Mouse (Mus musculus) limb, embryonic 15.5 days (tissue): ENCODE measurements around the gene Timp3. TPM values are rescaled to one million over a fixed set of nuclear protein-coding genes. Genes with fewer than 3 reads are reported as not detected.
"Not testable (repeated sequence)": the region's sequence is repeated elsewhere in the genome, so short reads cannot be mapped to it uniquely, and the experiment has no call there.

Experiments
- ATAC-seq: fragments of 200-750 bp; cut with Nextera tagmentation; 2 replicates; pipeline ENCODE4 v1.8.0; 2017; ENCODE audit warnings: low read depth, moderate TSS enrichment; ENCODE audit not compliant: insufficient number of reproducible peaks, low FRiP score, low TSS enrichment
- H3K27ac ChIP-seq: fragments of 300-500 bp; sonication (generic); 2 replicates; pipeline ENCODE4 v1.5.1; 2015; ENCODE audit warnings: moderate library complexity, mild to moderate bottlenecking, inconsistent platforms
- H3K27me3 ChIP-seq: fragments of 300-500 bp; sonication (generic); 2 replicates; pipeline ENCODE4 v1.6.1; 2015; ENCODE audit warnings: inconsistent platforms
- H3K36me3 ChIP-seq: fragments of 300-500 bp; sonication (generic); 2 replicates; pipeline ENCODE4 v1.6.1; 2015; ENCODE audit warnings: inconsistent platforms
- H3K4me1 ChIP-seq: fragments of 300-500 bp; sonication (generic); 2 replicates; pipeline ENCODE4 v1.6.1; 2015; ENCODE audit warnings: inconsistent platforms
- H3K4me2 ChIP-seq: fragments of 300-500 bp; sonication (generic); 2 replicates; pipeline ENCODE4 v1.6.1; 2015; ENCODE audit warnings: mild to moderate bottlenecking, inconsistent platforms
- H3K4me3 ChIP-seq: fragments of 300-500 bp; sonication (generic); 2 replicates; pipeline ENCODE4 v1.5.1; 2015; ENCODE audit warnings: mild to moderate bottlenecking, inconsistent platforms
- H3K9ac ChIP-seq: fragments of 300-500 bp; sonication (generic); 2 replicates; pipeline ENCODE4 v1.6.1; 2015; ENCODE audit warnings: inconsistent platforms
- H3K9me3 ChIP-seq: fragments of 300-500 bp; sonication (generic); 2 replicates; pipeline ENCODE4 v1.6.1; 2016; ENCODE audit warnings: inconsistent platforms
- WGBS: fragments of 180-500 bp; shearing (Covaris S2); methylation state at CpG from one replicate; pipeline ENCODE4 v1.1.7; 2015; 5-methylcytosine and 5-hydroxymethylcytosine counted together
- polyA plus RNA-seq: library from polyadenylated mRNA; unstranded; fragments of >200 nt; fragmentation: Nextera tagmentation; extraction: Ambion mirVana; gene quantifications from 2 replicates; pipeline ENCODE4 v1.2.1, GENCODE M21; 2015

Timp3 gene
- polyA plus RNA-seq, 1 experiment from 2014 or later = 85.5 TPM

- Histone ChIP-seq H3K36me3 (no peaks in the 10 kb centered on the region), H3K9ac (no peak overlapping the region), H3K4me2 (no peak overlapping the region), H3K9me3 (no peaks in the 10 kb centered on the region), H3K27ac (0 out of 2 replicates have a peak overlapping the region, but pooled peaks have one; percentile 1), H3K4me1 (peaks cover 17% of the 10 kb centered on the region), H3K27me3 (0 out of 2 replicates have a peak, but pooled peaks cover 3% of the 10 kb centered on the region), H3K4me3 (no peak overlapping the region)
- 17% methylated on average over 2 of the region's 2 CpGs for WGBS
- ATAC-seq = 0 out of 2 replicates have a peak, but pooled peaks have one; percentile 41
Measured at GRCm38 (mm10) chr10:86359208-86359607, 59.0 kb downstream of the Timp3 start.

GRCm38 (mm10) chr10:86359699-86360098, 59.5 kb downstream of the Timp3 start:
- H3K4me3 ChIP-seq = no peak overlapping the region
- H3K9me3 ChIP-seq = no peaks in the 10 kb centered on the region
- no peak overlapping the region for H3K9ac ChIP-seq
- ATAC-seq = no peak
- WGBS = 26% methylated on average over 4 of the region's 4 CpGs
- 0 out of 2 replicates have a peak overlapping the region, but pooled peaks have one; percentile 1 for H3K27ac ChIP-seq
- H3K36me3 ChIP-seq = no peaks in the 10 kb centered on the region
- H3K4me1 ChIP-seq = peaks cover 17% of the 10 kb centered on the region
- H3K4me2 ChIP-seq = no peak overlapping the region
- H3K27me3 ChIP-seq = 0 out of 2 replicates have a peak, but pooled peaks cover 3% of the 10 kb centered on the region

GRCm38 (mm10) chr10:86363669-86364309, 63.6 kb downstream of the Timp3 start:
- H3K9ac ChIP-seq = no peak overlapping the region
- 72% methylated on average over 8 of the region's 8 CpGs for WGBS
- no peaks in the 10 kb centered on the region for H3K9me3 ChIP-seq
- no peaks in the 10 kb centered on the region for H3K36me3 ChIP-seq
- 0 out of 2 replicates have a peak, but pooled peaks cover 3% of the 10 kb centered on the region for H3K27me3 ChIP-seq
- no peak overlapping the region for H3K27ac ChIP-seq
- no peak overlapping the region for H3K4me2 ChIP-seq
- H3K4me3 ChIP-seq = no peak overlapping the region
- ATAC-seq = no peak
- H3K4me1 ChIP-seq = peaks cover 32% of the 10 kb centered on the region

GRCm38 (mm10) chr10:86365632-86366092, 65.5 kb downstream of the Timp3 start:
- ATAC-seq = peak; percentile 52; the same call in 1 of the 2 replicates
- WGBS = 28% methylated on average over 5 of the region's 5 CpGs
- no peak overlapping the region for H3K4me3 ChIP-seq
- peaks cover 32% of the 10 kb centered on the region for H3K4me1 ChIP-seq
- H3K27ac ChIP-seq = no peak overlapping the region
- 0 out of 2 replicates have a peak, but pooled peaks cover 3% of the 10 kb centered on the region for H3K27me3 ChIP-seq
- H3K9ac ChIP-seq = no peak overlapping the region
- no peaks in the 10 kb centered on the region for H3K36me3 ChIP-seq
- no peaks in the 10 kb centered on the region for H3K9me3 ChIP-seq
- H3K4me2 ChIP-seq = no peak overlapping the region

- Histone ChIP-seq H3K4me2 (no peak overlapping the region), H3K27ac (no peak overlapping the region), H3K4me1 (peaks cover 32% of the 10 kb centered on the region), H3K9me3 (no peaks in the 10 kb centered on the region), H3K4me3 (no peak overlapping the region), H3K27me3 (0 out of 2 replicates have a peak, but pooled peaks cover 3% of the 10 kb centered on the region), H3K36me3 (no peaks in the 10 kb centered on the region), H3K9ac (no peak overlapping the region)
- no peak for ATAC-seq
- 55% methylated on average over 4 of the region's 4 CpGs for WGBS
Measured at GRCm38 (mm10) chr10:86367346-86367745, 67.2 kb downstream of the Timp3 start.

GRCm38 (mm10) chr10:86368811-86369210, 68.6 kb downstream of the Timp3 start:
- peaks cover 32% of the 10 kb centered on the region for H3K4me1 ChIP-seq
- no peak overlapping the region for H3K4me2 ChIP-seq
- no peak for ATAC-seq
- no peak overlapping the region for H3K9ac ChIP-seq
- WGBS = 58% methylated on average over 12 of the region's 12 CpGs
- H3K27me3 ChIP-seq = no peaks in the 10 kb centered on the region
- no peaks in the 10 kb centered on the region for H3K9me3 ChIP-seq
- H3K27ac ChIP-seq = no peak overlapping the region
- no peak overlapping the region for H3K4me3 ChIP-seq
- H3K36me3 ChIP-seq = no peaks in the 10 kb centered on the region

GRCm38 (mm10) chr10:86369346-86369745, 69.2 kb downstream of the Timp3 start:
- no peak for ATAC-seq
- WGBS = 21% methylated on average over 4 of the region's 4 CpGs
- Histone ChIP-seq H3K4me2 (no peak overlapping the region), H3K9ac (no peak overlapping the region), H3K27ac (peak overlapping the region; percentile 11; the same call in 1 of the 2 replicates), H3K27me3 (no peaks in the 10 kb centered on the region), H3K9me3 (no peaks in the 10 kb centered on the region), H3K4me1 (peaks cover 32% of the 10 kb centered on the region), H3K4me3 (no peak overlapping the region), H3K36me3 (no peaks in the 10 kb centered on the region)

GRCm38 (mm10) chr10:86371561-86371960, 71.4 kb downstream of the Timp3 start:
- Histone ChIP-seq H3K4me2 (no peak overlapping the region), H3K27ac (no peak overlapping the region), H3K9me3 (no peaks in the 10 kb centered on the region), H3K9ac (no peak overlapping the region), H3K4me3 (no peak overlapping the region), H3K27me3 (no peaks in the 10 kb centered on the region), H3K4me1 (peaks cover 31% of the 10 kb centered on the region), H3K36me3 (no peaks in the 10 kb centered on the region)
- no peak for ATAC-seq

- WGBS = 77% methylated on average over 2 of the region's 2 CpGs
- no peak overlapping the region for H3K4me2 ChIP-seq
- no peak overlapping the region for H3K9ac ChIP-seq
- H3K9me3 ChIP-seq = no peaks in the 10 kb centered on the region
- H3K4me1 ChIP-seq = peaks cover 17% of the 10 kb centered on the region
- H3K27me3 ChIP-seq = no peaks in the 10 kb centered on the region
- no peaks in the 10 kb centered on the region for H3K36me3 ChIP-seq
- no peak overlapping the region for H3K4me3 ChIP-seq
- no peak overlapping the region for H3K27ac ChIP-seq
- ATAC-seq = no peak
Measured at GRCm38 (mm10) chr10:86374061-86374460, 73.9 kb downstream of the Timp3 start.

GRCm38 (mm10) chr10:86375903-86376302, 75.7 kb downstream of the Timp3 start:
- H3K4me3 ChIP-seq = no peak overlapping the region
- H3K27me3 ChIP-seq = no peaks in the 10 kb centered on the region
- no peak overlapping the region for H3K9ac ChIP-seq
- ATAC-seq = 0 out of 2 replicates have a peak, but pooled peaks have one; percentile 45
- no peaks in the 10 kb centered on the region for H3K36me3 ChIP-seq
- no peak overlapping the region for H3K27ac ChIP-seq
- H3K4me1 ChIP-seq = peaks cover 6% of the 10 kb centered on the region
- no peaks in the 10 kb centered on the region for H3K9me3 ChIP-seq
- WGBS = 64% methylated on average over 11 of the region's 11 CpGs
- H3K4me2 ChIP-seq = no peak overlapping the region

- H3K4me3 ChIP-seq = no peak overlapping the region
- no peak overlapping the region for H3K27ac ChIP-seq
- H3K9ac ChIP-seq = no peak overlapping the region
- 53% methylated on average over 8 of the region's 8 CpGs for whole genome bisulfite sequencing
- H3K9me3 ChIP-seq = no peaks in the 10 kb centered on the region
- peak; percentile 78 for ATAC-seq
- H3K4me2 ChIP-seq = peak overlapping the region; percentile 22; the same call in 1 of the 2 replicates
- no peaks in the 10 kb centered on the region for H3K27me3 ChIP-seq
- H3K4me1 ChIP-seq = peaks cover 6% of the 10 kb centered on the region
- H3K36me3 ChIP-seq = no peaks in the 10 kb centered on the region
Measured at GRCm38 (mm10) chr10:86376392-86377185, 76.4 kb downstream of the Timp3 start.

- not testable (repeated sequence) for ATAC-seq, H3K27ac ChIP-seq, H3K4me1 ChIP-seq, H3K4me2 ChIP-seq, H3K9ac ChIP-seq, H3K36me3 ChIP-seq, H3K27me3 ChIP-seq, H3K9me3 ChIP-seq, H3K4me3 ChIP-seq
- 75% methylated on average over 2 of the region's 2 CpGs for WGBS
Measured at GRCm38 (mm10) chr10:86378803-86379202, 78.6 kb downstream of the Timp3 start.
